Mouse (Mus musculus) retina, embryonic 14.5 days (tissue): ENCODE measurements around the gene Spem1.
"Not testable (repeated sequence)": the region's sequence is repeated elsewhere in the genome, so short reads cannot be mapped to it uniquely, and the experiment has no call there.

Source experiments
- DNase-seq: peaks from one replicate; pipeline ENCODE4 v3.0.0-alpha.2; 2015; ENCODE audit warnings: low spot score

Gene Spem1

GRCm38 (mm10) chr11:69822080-69822479, at the start of gene Spem1:
Gene Spem1 (minus strand): TSS chr11:69822180.
- DNase-seq: no peak

- DNase-seq: no peak
Measured at GRCm38 (mm10) chr11:69870289-69871069, 48.5 kb upstream of the Spem1 start.

- no peak for DNase-seq
Measured at GRCm38 (mm10) chr11:69867335-69867734, 45.4 kb upstream of the Spem1 start.

GRCm38 (mm10) chr11:69865561-69865960, 43.6 kb upstream of the Spem1 start:
- DNase-seq: no peak

- DNase-seq: no peak
Measured at GRCm38 (mm10) chr11:69864138-69864860, 42.3 kb upstream of the Spem1 start.

- not testable (repeated sequence) for DNase-seq
Measured at GRCm38 (mm10) chr11:69863729-69864128, 41.7 kb upstream of the Spem1 start.

GRCm38 (mm10) chr11:69858113-69858998, 36.4 kb upstream of the Spem1 start, which contains the start of gene Tnk1:
Gene Tnk1 (minus strand): TSS chr11:69858730.
- DNase-seq: no peak

- peak; percentile 74 for DNase-seq
Measured at GRCm38 (mm10) chr11:69855347-69855746, 33.4 kb upstream of the Spem1 start.

- DNase-seq: no peak
Measured at GRCm38 (mm10) chr11:69854680-69855079, 32.7 kb upstream of the Spem1 start.

GRCm38 (mm10) chr11:69853994-69854393, 32.0 kb upstream of the Spem1 start:
- DNase-seq: no peak

GRCm38 (mm10) chr11:69850754-69851153, 28.8 kb upstream of the Spem1 start:
- DNase-seq: no peak

GRCm38 (mm10) chr11:69849884-69850283, 27.9 kb upstream of the Spem1 start:
- DNase-seq: no peak

- no peak for DNase-seq
Measured at GRCm38 (mm10) chr11:69849128-69849527, 27.1 kb upstream of the Spem1 start.

- no peak for DNase-seq
Measured at GRCm38 (mm10) chr11:69848021-69848420, 26.0 kb upstream of the Spem1 start.

GRCm38 (mm10) chr11:69846738-69847688, 25.0 kb upstream of the Spem1 start:
- no peak for DNase-seq

- DNase-seq: peak; percentile 95
Measured at GRCm38 (mm10) chr11:69846198-69846680, 24.3 kb upstream of the Spem1 start, which contains the start of gene Plscr3. Gene Plscr3 (plus strand): TSS chr11:69846376.

GRCm38 (mm10) chr11:69838714-69839104, 16.7 kb upstream of the Spem1 start:
- no peak for DNase-seq

- peak; percentile 98 for DNase-seq
Measured at GRCm38 (mm10) chr11:69837952-69838713, 16.2 kb upstream of the Spem1 start, which contains the start of gene Tmem256. Gene Tmem256 (plus strand): TSS chr11:69838514.

- DNase-seq: no peak
Measured at GRCm38 (mm10) chr11:69837604-69837951, 15.6 kb upstream of the Spem1 start, which contains the start of gene Nlgn2. Gene Nlgn2 (minus strand): TSS chr11:69837784.
